Mouse (Mus musculus): ENCODE results near the gene Gm10358. TPM values are rescaled to one million over a fixed set of nuclear protein-coding genes. Genes with fewer than 3 reads are reported as not detected.

The Gm10358 gene
- total RNA-seq (2023) = not detected

DNA sequence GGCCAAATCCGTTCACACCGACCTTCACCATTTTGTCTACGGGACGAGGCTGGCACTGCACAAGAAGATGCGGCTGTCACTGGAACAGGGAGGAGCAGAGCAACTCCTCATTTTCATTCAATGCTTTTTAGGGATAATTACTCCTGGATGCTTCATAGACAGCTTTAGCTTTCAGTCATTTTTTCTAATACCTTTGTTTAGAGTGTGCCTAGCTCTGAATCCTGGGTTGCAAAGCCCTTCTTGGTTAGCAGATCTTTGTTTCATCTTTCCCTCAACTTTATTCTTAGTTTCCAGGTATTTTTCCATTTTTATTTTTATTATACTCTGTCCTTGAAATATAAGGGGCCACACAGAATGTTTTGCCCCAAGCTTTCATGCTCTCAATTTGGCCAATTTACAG lies at the start of gene Gm10358:
Gene Gm10358, minus strand, starts transcription at position 101 of the 400 bp plus-strand sequence.

DNA sequence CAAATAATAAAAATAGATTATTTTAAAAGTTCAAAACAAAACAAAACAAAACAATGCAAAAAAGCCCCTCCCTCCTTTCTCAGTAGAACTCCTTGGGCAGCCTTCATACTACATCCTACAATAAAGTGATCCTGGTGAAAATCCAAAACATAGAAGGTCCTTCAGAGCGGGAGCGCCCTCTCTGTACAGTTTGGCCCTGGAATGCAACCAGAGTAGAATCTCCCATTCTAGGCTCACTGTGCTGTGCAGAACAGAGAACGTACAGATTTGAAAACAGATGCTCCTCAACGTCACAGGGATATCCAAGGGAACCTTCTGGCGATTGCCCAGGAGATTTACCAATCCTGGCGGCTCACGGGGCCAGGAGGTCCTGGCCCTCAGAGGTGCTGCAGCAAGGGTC lies 42.0 kb upstream of the Gm10358 start, which contains the start of gene Iqcm:
Gene Iqcm, plus strand, starts transcription at position 301 of the 400 bp plus-strand sequence.

Other genes with a start within 250 kb of the Gm10358 start
- gene Rasd2, start 192.6 kb downstream of the Gm10358 start, total RNA-seq (2023) = not detected
- gene Iqcm, start 42.1 kb upstream of the Gm10358 start, total RNA-seq (2023) = not detected